Mouse (Mus musculus): ENCODE data around the gene Rcc2. TPM values are rescaled to one million over a fixed set of nuclear protein-coding genes. Genes with fewer than 3 reads are reported as not detected.

Rcc2 gene
- polyA plus RNA-seq, 1 experiment from 2014 or later = 35.6 TPM

- no peak for TF ChIP-seq CTCF (IDR thresholded peaks at IDR 0.05; ENCODE audit: low read depth)
- 73% methylated on average over 4 of the region's 4 CpGs for WGBS
- Histone ChIP-seq H3K9me3 (replicated peaks; ENCODE audit: low read length) (no peaks in the 10 kb centered on the region), H3K4me3 (replicated peaks; ENCODE audit: low read depth, low read length) (no peak overlapping the region), H3K27ac (no peak overlapping the region), H3K9ac (ENCODE audit: low read depth, low read length) (no peak overlapping the region), H3K27me3 (ENCODE audit: insufficient read depth, low read length) (no peaks in the 10 kb centered on the region), H3K36me3 (ENCODE audit: insufficient read depth, low read length) (peaks cover 32% of the 10 kb centered on the region), H3K4me2 (ENCODE audit: low read length) (no peak overlapping the region), H3K4me1 (replicated peaks; ENCODE audit: insufficient read depth, low read length) (no peaks in the 10 kb centered on the region; the same call in 1 of the 2 replicates)
- DNase-seq (ENCODE audit: low spot score) (no peak), ATAC-seq (replicated peaks; ENCODE audit: low FRiP score, low read depth) (no peak)
Measured at GRCm38 (mm10) chr4:140707615-140708014, 7.3 kb downstream of the Rcc2 start.

GRCm38 (mm10) chr4:140708297-140708927 lies 8.1 kb downstream of the Rcc2 start:
- Histone ChIP-seq H3K9ac (ENCODE audit: low read depth, low read length) (no peak overlapping the region), H3K4me2 (ENCODE audit: low read length) (no peak overlapping the region), H3K27me3 (ENCODE audit: insufficient read depth, low read length) (no peaks in the 10 kb centered on the region), H3K27ac (no peak overlapping the region), H3K9me3 (replicated peaks; ENCODE audit: low read length) (no peaks in the 10 kb centered on the region), H3K4me1 (replicated peaks; ENCODE audit: insufficient read depth, low read length) (no peaks in the 10 kb centered on the region; the same call in none of the 2 replicates), H3K4me3 (replicated peaks; ENCODE audit: low read depth, low read length) (no peak overlapping the region), H3K36me3 (ENCODE audit: insufficient read depth, low read length) (peaks cover 39% of the 10 kb centered on the region)
- ATAC-seq (replicated peaks; ENCODE audit: low FRiP score, low read depth) (no peak), DNase-seq (ENCODE audit: low spot score) (no peak)
- WGBS = 69% methylated on average over 18 of the region's 18 CpGs
- no peak for TF ChIP-seq CTCF (IDR thresholded peaks at IDR 0.05; ENCODE audit: low read depth)

- peaks cover 42% of the 10 kb centered on the region for H3K36me3 ChIP-seq (ENCODE audit: insufficient read depth, low read length)
- ATAC-seq (replicated peaks; ENCODE audit: low FRiP score, low read depth) (no peak), DNase-seq (ENCODE audit: low spot score) (no peak)
- no peak overlapping the region for H3K4me3 ChIP-seq (replicated peaks; ENCODE audit: low read depth, low read length)
- 80% methylated on average over 7 of the region's 7 CpGs for WGBS
- no peak overlapping the region for H3K27ac ChIP-seq
- no peaks in the 10 kb centered on the region for H3K27me3 ChIP-seq (ENCODE audit: insufficient read depth, low read length)
- no peak overlapping the region for H3K4me2 ChIP-seq (ENCODE audit: low read length)
- H3K4me1 ChIP-seq (replicated peaks; ENCODE audit: insufficient read depth, low read length) = peaks cover 2% of the 10 kb centered on the region
- TF ChIP-seq CTCF (IDR thresholded peaks at IDR 0.05; ENCODE audit: low read depth) = no peak
- no peak overlapping the region for H3K9ac ChIP-seq (ENCODE audit: low read depth, low read length)
- no peaks in the 10 kb centered on the region for H3K9me3 ChIP-seq (replicated peaks; ENCODE audit: low read length)
Measured at GRCm38 (mm10) chr4:140709111-140709510, 8.8 kb downstream of the Rcc2 start.

- H3K36me3 ChIP-seq (ENCODE audit: insufficient read depth, low read length) = peaks cover 47% of the 10 kb centered on the region
- H3K4me1 ChIP-seq (replicated peaks; ENCODE audit: insufficient read depth, low read length) = peaks cover 5% of the 10 kb centered on the region; the same call in 1 of the 2 replicates
- no peak for ATAC-seq (replicated peaks; ENCODE audit: low FRiP score, low read depth)
Measured at GRCm38 (mm10) chr4:140709617-140710016, 9.3 kb downstream of the Rcc2 start.

GRCm38 (mm10) chr4:140710781-140711180 lies 10.4 kb downstream of the Rcc2 start:
- H3K36me3 ChIP-seq (ENCODE audit: insufficient read depth, low read length) = peaks cover 55% of the 10 kb centered on the region

More at GRCm38 (mm10) chr4:140709617-140710016, 9.3 kb downstream of the Rcc2 start:
- WGBS = 68% methylated on average over 10 of the region's 10 CpGs
- H3K4me3 ChIP-seq (replicated peaks; ENCODE audit: low read depth, low read length) = no peak overlapping the region
- no peak overlapping the region for H3K4me2 ChIP-seq (ENCODE audit: low read length)
- no peak for TF ChIP-seq CTCF (IDR thresholded peaks at IDR 0.05; ENCODE audit: low read depth)
- H3K27me3 ChIP-seq (ENCODE audit: insufficient read depth, low read length) = no peaks in the 10 kb centered on the region
- H3K9me3 ChIP-seq (replicated peaks; ENCODE audit: low read length) = no peaks in the 10 kb centered on the region
- no peak overlapping the region for H3K27ac ChIP-seq
- no peak for DNase-seq (ENCODE audit: low spot score)
- no peak overlapping the region for H3K9ac ChIP-seq (ENCODE audit: low read depth, low read length)

GRCm38 (mm10) chr4:140711360-140711759 lies 11.0 kb downstream of the Rcc2 start:
- H3K4me2 ChIP-seq (ENCODE audit: low read length) = no peak overlapping the region
- peaks cover 60% of the 10 kb centered on the region for H3K36me3 ChIP-seq (ENCODE audit: insufficient read depth, low read length)
- no peak overlapping the region for H3K9ac ChIP-seq (ENCODE audit: low read depth, low read length)
- no peaks in the 10 kb centered on the region for H3K9me3 ChIP-seq (replicated peaks; ENCODE audit: low read length)
- TF ChIP-seq CTCF (IDR thresholded peaks at IDR 0.05; ENCODE audit: low read depth) = no peak
- no peak overlapping the region for H3K27ac ChIP-seq
- no peak overlapping the region for H3K4me3 ChIP-seq (replicated peaks; ENCODE audit: low read depth, low read length)
- ATAC-seq (replicated peaks; ENCODE audit: low FRiP score, low read depth) (no peak), DNase-seq (ENCODE audit: low spot score) (no peak)
- H3K4me1 ChIP-seq (replicated peaks; ENCODE audit: insufficient read depth, low read length) = peaks cover 5% of the 10 kb centered on the region; the same call in 1 of the 2 replicates
- 79% methylated on average over 5 of the region's 5 CpGs for WGBS
- H3K27me3 ChIP-seq (ENCODE audit: insufficient read depth, low read length) = no peaks in the 10 kb centered on the region

More at GRCm38 (mm10) chr4:140710781-140711180, 10.4 kb downstream of the Rcc2 start:
- Histone ChIP-seq H3K27ac (no peak overlapping the region), H3K9ac (ENCODE audit: low read depth, low read length) (no peak overlapping the region), H3K4me3 (replicated peaks; ENCODE audit: low read depth, low read length) (no peak overlapping the region), H3K4me2 (ENCODE audit: low read length) (no peak overlapping the region), H3K4me1 (replicated peaks; ENCODE audit: insufficient read depth, low read length) (peaks cover 5% of the 10 kb centered on the region; the same call in 1 of the 2 replicates), H3K27me3 (ENCODE audit: insufficient read depth, low read length) (no peaks in the 10 kb centered on the region), H3K9me3 (replicated peaks; ENCODE audit: low read length) (no peaks in the 10 kb centered on the region)
- ATAC-seq (replicated peaks; ENCODE audit: low FRiP score, low read depth) = no peak
- no peak for TF ChIP-seq CTCF (IDR thresholded peaks at IDR 0.05; ENCODE audit: low read depth)
- 75% methylated on average over 10 of the region's 10 CpGs for WGBS
- DNase-seq (ENCODE audit: low spot score) = no peak

All from kidney, postnatal 0 days (tissue).